Mouse (Mus musculus): ENCODE results near the gene BC004004.

DNA sequence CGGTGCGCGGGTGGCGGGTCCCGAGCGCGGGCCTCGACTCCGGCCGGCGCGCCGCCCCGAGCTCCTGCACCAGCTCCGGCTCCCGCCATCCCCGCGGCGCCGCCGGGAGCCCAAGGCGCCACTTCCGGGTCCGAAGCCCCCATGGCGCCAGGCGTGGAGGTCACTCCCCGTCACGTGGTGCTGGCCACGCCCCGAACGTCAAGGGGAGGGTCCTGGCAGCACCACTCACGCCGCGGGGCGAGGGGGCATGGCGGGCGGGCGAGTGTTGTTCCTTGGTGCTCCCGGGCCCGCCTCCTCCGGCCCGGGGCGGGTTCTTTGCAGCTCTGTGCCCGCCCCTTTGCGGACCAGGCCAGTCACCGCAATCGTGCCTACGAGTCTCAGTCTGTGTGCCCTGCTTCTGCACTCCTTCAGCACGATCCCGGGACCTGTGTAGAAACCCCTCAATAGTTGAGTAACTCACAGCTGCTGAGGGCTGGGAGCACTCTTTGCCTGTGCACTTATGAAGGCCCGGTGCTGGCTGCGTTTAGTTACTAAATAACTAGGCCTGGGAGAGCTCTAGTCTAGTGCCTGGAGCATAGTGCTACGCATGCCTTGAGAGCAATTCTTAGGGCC, 79.2 kb downstream of the BC004004 start, which contains the start of gene Mtch1:
- TF ChIP-seq POLR2AphosphoS2 (IDR thresholded peaks at IDR 0.05; ENCODE audit: insufficient read length, low read depth): peak; percentile 79
- TF ChIP-seq POLR2A (IDR thresholded peaks at IDR 0.05; ENCODE audit: insufficient read length, low read depth): peak; percentile 64
- TF ChIP-seq MAX (IDR thresholded peaks at IDR 0.05; ENCODE audit: low read depth): no peak
- TF ChIP-seq CEBPB (IDR thresholded peaks at IDR 0.05; ENCODE audit: insufficient read depth, poor library complexity, severe bottlenecking): no peak
